Mouse (Mus musculus): ENCODE results near the gene Il22ra1. TPM values are rescaled to one million over a fixed set of nuclear protein-coding genes. Genes with fewer than 3 reads are reported as not detected.

Il22ra1 gene
- total and polyA plus RNA-seq, 2 experiments from 2014 or later, result 0.11 TPM; not detected in 1

- Histone ChIP-seq H3K4me3 (ENCODE audit: low read depth, low read length) (peak overlapping the region; percentile 47), H3K9me3 (ENCODE audit: low read length) (no peaks in the 10 kb centered on the region), H3K9ac (replicated peaks; ENCODE audit: low read length, poor library complexity, severe bottlenecking) (peak overlapping the region; percentile 42), H3K36me3 (ENCODE audit: insufficient read depth, low read length) (no peaks in the 10 kb centered on the region), H3K27ac (ENCODE audit: low read depth, low read length) (no peak overlapping the region), H3K4me2 (ENCODE audit: low read depth, low read length, poor library complexity, severe bottlenecking) (peak overlapping the region; percentile 93), H3K27me3 (ENCODE audit: insufficient read depth, low read length) (peaks cover 24% of the 10 kb centered on the region; the same call in 1 of the 2 replicates), H3K4me1 (ENCODE audit: insufficient read depth, low read length) (no peaks in the 10 kb centered on the region)
- DNase-seq (ENCODE audit: low spot score) (no peak), ATAC-seq (ENCODE audit: low FRiP score) (no peak)
- TF ChIP-seq CTCF (IDR thresholded peaks at IDR 0.05), result no peak
- 2% methylated on average over 21 of the region's 21 CpGs for WGBS
These were observed 41.4 kb upstream of the Il22ra1 start for GRCm38 (mm10) chr4:135686568-135686953.

GRCm38 (mm10) chr4:135689797-135690196, 38.2 kb upstream of the Il22ra1 start:
- Histone ChIP-seq H3K27me3 (ENCODE audit: insufficient read depth, low read length) (peaks cover 23% of the 10 kb centered on the region; the same call in 1 of the 2 replicates), H3K4me2 (ENCODE audit: low read depth, low read length, poor library complexity, severe bottlenecking) (no peak overlapping the region), H3K9ac (replicated peaks; ENCODE audit: low read length, poor library complexity, severe bottlenecking) (no peak overlapping the region), H3K4me1 (ENCODE audit: insufficient read depth, low read length) (no peaks in the 10 kb centered on the region), H3K27ac (ENCODE audit: low read depth, low read length) (no peak overlapping the region), H3K36me3 (ENCODE audit: insufficient read depth, low read length) (no peaks in the 10 kb centered on the region), H3K9me3 (ENCODE audit: low read length) (no peaks in the 10 kb centered on the region), H3K4me3 (ENCODE audit: low read depth, low read length) (no peak overlapping the region)
- DNase-seq (ENCODE audit: low spot score) (no peak), ATAC-seq (ENCODE audit: low FRiP score) (no peak)
- WGBS, result 91% methylated on average over 7 of the region's 7 CpGs
- no peak for TF ChIP-seq CTCF (IDR thresholded peaks at IDR 0.05)

DNA sequence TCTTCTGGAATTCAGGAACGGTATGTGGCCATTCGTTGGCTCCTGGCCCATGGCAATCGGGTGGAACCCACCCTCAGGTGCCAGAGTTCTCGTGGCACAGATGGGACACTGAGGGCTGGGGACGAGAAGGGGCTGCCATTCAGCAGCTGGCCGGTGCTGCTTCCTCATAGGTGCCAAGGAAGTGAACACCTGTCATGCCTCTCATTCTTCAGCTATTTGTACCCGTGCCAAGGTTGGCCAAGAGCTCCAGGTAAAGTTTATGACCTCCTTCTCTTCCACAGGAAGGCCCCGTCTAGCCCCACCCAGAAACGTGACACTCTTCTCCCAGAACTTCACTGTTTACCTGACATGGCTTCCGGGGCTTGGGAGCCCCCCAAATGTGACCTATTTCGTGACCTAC, 37.7 kb upstream of the Il22ra1 start:
- DNase-seq (ENCODE audit: low spot score) (no peak), ATAC-seq (ENCODE audit: low FRiP score) (no peak)
- no peaks in the 10 kb centered on the region for H3K4me1 ChIP-seq (ENCODE audit: insufficient read depth, low read length)
- H3K27ac ChIP-seq (ENCODE audit: low read depth, low read length), result no peak overlapping the region
- TF ChIP-seq CTCF (IDR thresholded peaks at IDR 0.05), result no peak
- no peaks in the 10 kb centered on the region for H3K36me3 ChIP-seq (ENCODE audit: insufficient read depth, low read length)
- H3K9ac ChIP-seq (replicated peaks; ENCODE audit: low read length, poor library complexity, severe bottlenecking), result no peak overlapping the region
- no peaks in the 10 kb centered on the region for H3K9me3 ChIP-seq (ENCODE audit: low read length)
- 84% methylated on average over 11 of the region's 11 CpGs for WGBS
- peaks cover 18% of the 10 kb centered on the region; the same call in 1 of the 2 replicates for H3K27me3 ChIP-seq (ENCODE audit: insufficient read depth, low read length)
- H3K4me3 ChIP-seq (ENCODE audit: low read depth, low read length), result no peak overlapping the region
- H3K4me2 ChIP-seq (ENCODE audit: low read depth, low read length, poor library complexity, severe bottlenecking), result no peak overlapping the region

DNA sequence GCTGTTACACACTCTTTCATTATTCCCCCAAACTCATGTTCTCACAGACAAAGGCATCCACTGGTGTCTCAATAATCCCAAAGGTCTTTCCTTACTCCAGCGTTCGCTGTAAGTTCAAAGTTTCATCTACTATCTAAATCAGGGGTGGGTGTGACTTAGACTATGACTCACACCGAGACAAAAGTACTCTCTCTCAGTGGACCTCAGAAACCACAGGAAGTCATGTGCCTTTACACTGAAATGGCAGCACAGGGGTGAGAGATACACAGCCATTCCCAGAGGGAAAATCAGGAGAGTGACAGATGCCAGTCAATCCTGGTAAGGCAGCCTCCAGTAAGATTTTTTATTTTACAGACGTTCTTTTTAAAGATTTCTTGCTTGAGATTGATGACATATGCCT, 35.1 kb upstream of the Il22ra1 start:
- ATAC-seq (ENCODE audit: low FRiP score), result no peak

DNA sequence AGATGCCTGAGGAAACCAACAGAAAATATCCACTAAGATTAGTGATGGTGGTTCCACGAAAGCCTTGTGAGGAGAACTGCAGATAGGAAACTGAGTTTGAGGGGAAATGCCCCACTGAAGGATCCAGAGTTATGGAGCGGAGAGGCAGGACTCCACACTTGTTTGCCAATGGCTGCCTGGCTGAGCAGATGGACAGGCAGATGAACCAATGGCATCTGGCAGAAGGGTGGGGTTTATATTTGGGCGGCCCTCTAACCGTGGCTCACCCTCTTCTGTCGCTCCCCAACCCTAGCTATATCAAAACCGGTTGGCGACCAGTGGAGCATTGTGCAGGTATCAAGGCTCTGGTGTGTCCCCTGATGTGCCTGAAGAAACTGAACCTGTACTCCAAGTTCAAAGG, 29.5 kb upstream of the Il22ra1 start:
- ATAC-seq (ENCODE audit: low FRiP score), result no peak
- Histone ChIP-seq H3K36me3 (ENCODE audit: insufficient read depth, low read length) (no peaks in the 10 kb centered on the region), H3K27ac (ENCODE audit: low read depth, low read length) (no peak overlapping the region), H3K4me3 (ENCODE audit: low read depth, low read length) (no peak overlapping the region), H3K9ac (replicated peaks; ENCODE audit: low read length, poor library complexity, severe bottlenecking) (no peak overlapping the region), H3K27me3 (ENCODE audit: insufficient read depth, low read length) (no peaks in the 10 kb centered on the region), H3K9me3 (ENCODE audit: low read length) (no peaks in the 10 kb centered on the region), H3K4me2 (ENCODE audit: low read depth, low read length, poor library complexity, severe bottlenecking) (no peak overlapping the region), H3K4me1 (ENCODE audit: insufficient read depth, low read length) (no peaks in the 10 kb centered on the region)
- WGBS, result 85% methylated on average over 7 of the region's 7 CpGs
- no peak for TF ChIP-seq CTCF (IDR thresholded peaks at IDR 0.05)
- DNase-seq (ENCODE audit: low spot score), result no peak

More for the DNA sequence above, 35.1 kb upstream of the Il22ra1 start:
- H3K36me3 ChIP-seq (ENCODE audit: insufficient read depth, low read length), result no peaks in the 10 kb centered on the region
- no peaks in the 10 kb centered on the region for H3K9me3 ChIP-seq (ENCODE audit: low read length)
- H3K4me1 ChIP-seq (ENCODE audit: insufficient read depth, low read length), result no peaks in the 10 kb centered on the region
- H3K27ac ChIP-seq (ENCODE audit: low read depth, low read length), result no peak overlapping the region
- no peak for TF ChIP-seq CTCF (IDR thresholded peaks at IDR 0.05)
- DNase-seq (ENCODE audit: low spot score), result no peak
- 83% methylated on average over 4 of the region's 4 CpGs for WGBS
- H3K4me3 ChIP-seq (ENCODE audit: low read depth, low read length), result no peak overlapping the region
- H3K9ac ChIP-seq (replicated peaks; ENCODE audit: low read length, poor library complexity, severe bottlenecking), result no peak overlapping the region
- H3K27me3 ChIP-seq (ENCODE audit: insufficient read depth, low read length), result peaks cover 8% of the 10 kb centered on the region; the same call in 1 of the 2 replicates
- no peak overlapping the region for H3K4me2 ChIP-seq (ENCODE audit: low read depth, low read length, poor library complexity, severe bottlenecking)

DNA sequence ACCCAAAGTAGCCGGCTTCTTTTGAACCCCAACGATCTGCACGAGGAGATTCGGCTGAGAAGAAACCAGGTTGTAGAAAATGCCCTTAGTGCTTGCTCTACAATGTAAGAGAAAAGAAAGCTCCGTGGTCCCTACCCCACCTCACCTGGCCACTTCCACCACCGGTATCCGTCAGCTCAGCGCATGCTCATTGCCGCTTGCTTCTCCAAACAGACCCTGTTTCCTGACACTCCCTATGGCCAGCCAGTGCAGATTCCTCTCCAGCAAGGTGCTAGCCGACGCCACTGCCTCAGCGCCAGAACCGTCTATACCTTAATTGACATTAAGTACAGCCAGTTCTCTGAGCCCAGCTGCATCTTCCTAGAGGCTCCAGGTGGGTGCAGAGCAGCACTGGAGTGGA, 24.5 kb upstream of the Il22ra1 start:
- DNase-seq (ENCODE audit: low spot score) (no peak), ATAC-seq (ENCODE audit: low FRiP score) (no peak)
- 80% methylated on average over 13 of the region's 13 CpGs for WGBS
- Histone ChIP-seq H3K9ac (replicated peaks; ENCODE audit: low read length, poor library complexity, severe bottlenecking) (no peak overlapping the region), H3K27ac (ENCODE audit: low read depth, low read length) (no peak overlapping the region), H3K4me2 (ENCODE audit: low read depth, low read length, poor library complexity, severe bottlenecking) (no peak overlapping the region), H3K27me3 (ENCODE audit: insufficient read depth, low read length) (no peaks in the 10 kb centered on the region), H3K4me1 (ENCODE audit: insufficient read depth, low read length) (no peaks in the 10 kb centered on the region), H3K9me3 (ENCODE audit: low read length) (no peaks in the 10 kb centered on the region), H3K4me3 (ENCODE audit: low read depth, low read length) (no peak overlapping the region), H3K36me3 (ENCODE audit: insufficient read depth, low read length) (no peaks in the 10 kb centered on the region)
- no peak for TF ChIP-seq CTCF (IDR thresholded peaks at IDR 0.05)
